Mouse (Mus musculus): ENCODE data around the gene Fgg. TPM values are rescaled to one million over a fixed set of nuclear protein-coding genes. Genes with fewer than 3 reads are reported as not detected.
A peak's percentile ranks its signal among the peaks of the same experiment; 100 is the strongest.

The Fgg gene
- not detected in 2 replicates for polyA plus RNA-seq (2012; rRNA removed)

- Histone ChIP-seq H3K27ac (ENCODE audit: insufficient read depth, low read length) (no peak within 1 kb of the TSS), H3K4me3 (ENCODE audit: insufficient read depth, low read length) (no peak within 1 kb of the TSS), H3K4me1 (ENCODE audit: control insufficient read depth, insufficient read depth, low read length) (no peaks in the 10 kb centered on the region)
- TF ChIP-seq POLR2A (IDR thresholded peaks at IDR 0.05; ENCODE audit: extremely low read depth, insufficient read depth, low read length), result no peak
- no peak for TF ChIP-seq CTCF (IDR thresholded peaks at IDR 0.05; ENCODE audit: extremely low read depth, insufficient read depth, low read length)
Observed at GRCm38 (mm10) chr3:83007557-83007956, at the start of gene Fgg. Gene Fgg, plus strand, starts transcription at chr3:83007724.

GRCm38 (mm10) chr3:82971046-82971445 is 36.5 kb upstream of the Fgg start:
- no peak overlapping the region for H3K4me3 ChIP-seq (ENCODE audit: insufficient read depth, low read length)
- no peak overlapping the region for H3K27ac ChIP-seq (ENCODE audit: insufficient read depth, low read length)
- TF ChIP-seq CTCF (IDR thresholded peaks at IDR 0.05; ENCODE audit: extremely low read depth, insufficient read depth, low read length) (no peak), POLR2A (IDR thresholded peaks at IDR 0.05; ENCODE audit: extremely low read depth, insufficient read depth, low read length) (no peak)
- H3K4me1 ChIP-seq (ENCODE audit: control insufficient read depth, insufficient read depth, low read length), result no peaks in the 10 kb centered on the region

- TF ChIP-seq POLR2A (IDR thresholded peaks at IDR 0.05; ENCODE audit: extremely low read depth, insufficient read depth, low read length) (no peak), CTCF (IDR thresholded peaks at IDR 0.05; ENCODE audit: extremely low read depth, insufficient read depth, low read length) (no peak)
- Histone ChIP-seq H3K4me3 (ENCODE audit: insufficient read depth, low read length) (no peak overlapping the region), H3K4me1 (ENCODE audit: control insufficient read depth, insufficient read depth, low read length) (no peaks in the 10 kb centered on the region; the same call in 1 of the 2 replicates), H3K27ac (ENCODE audit: insufficient read depth, low read length) (no peak overlapping the region)
Observed at GRCm38 (mm10) chr3:82980818-82981217, 26.7 kb upstream of the Fgg start.

GRCm38 (mm10) chr3:82981861-82982260 is 25.7 kb upstream of the Fgg start:
- Histone ChIP-seq H3K27ac (ENCODE audit: insufficient read depth, low read length) (no peak overlapping the region), H3K4me3 (ENCODE audit: insufficient read depth, low read length) (no peak overlapping the region), H3K4me1 (ENCODE audit: control insufficient read depth, insufficient read depth, low read length) (no peaks in the 10 kb centered on the region; the same call in 1 of the 2 replicates)
- no peak for TF ChIP-seq POLR2A (IDR thresholded peaks at IDR 0.05; ENCODE audit: extremely low read depth, insufficient read depth, low read length)
- TF ChIP-seq CTCF (IDR thresholded peaks at IDR 0.05; ENCODE audit: extremely low read depth, insufficient read depth, low read length), result no peak

GRCm38 (mm10) chr3:82984840-82985239 is 22.7 kb upstream of the Fgg start:
- Histone ChIP-seq H3K4me1 (ENCODE audit: control insufficient read depth, insufficient read depth, low read length) (no peaks in the 10 kb centered on the region; the same call in 1 of the 2 replicates), H3K27ac (ENCODE audit: insufficient read depth, low read length) (no peak overlapping the region), H3K4me3 (ENCODE audit: insufficient read depth, low read length) (no peak overlapping the region)
- TF ChIP-seq CTCF (IDR thresholded peaks at IDR 0.05; ENCODE audit: extremely low read depth, insufficient read depth, low read length), result no peak
- no peak for TF ChIP-seq POLR2A (IDR thresholded peaks at IDR 0.05; ENCODE audit: extremely low read depth, insufficient read depth, low read length)

- Histone ChIP-seq H3K4me3 (ENCODE audit: insufficient read depth, low read length) (no peak overlapping the region), H3K4me1 (ENCODE audit: control insufficient read depth, insufficient read depth, low read length) (no peaks in the 10 kb centered on the region), H3K27ac (ENCODE audit: insufficient read depth, low read length) (no peak overlapping the region)
- no peak for TF ChIP-seq CTCF (IDR thresholded peaks at IDR 0.05; ENCODE audit: extremely low read depth, insufficient read depth, low read length)
- no peak for TF ChIP-seq POLR2A (IDR thresholded peaks at IDR 0.05; ENCODE audit: extremely low read depth, insufficient read depth, low read length)
Observed at GRCm38 (mm10) chr3:82991963-82992362, 15.6 kb upstream of the Fgg start.

- no peak overlapping the region for H3K4me3 ChIP-seq (ENCODE audit: insufficient read depth, low read length)
- H3K27ac ChIP-seq (ENCODE audit: insufficient read depth, low read length), result no peak overlapping the region
- no peak for TF ChIP-seq POLR2A (IDR thresholded peaks at IDR 0.05; ENCODE audit: extremely low read depth, insufficient read depth, low read length)
- H3K4me1 ChIP-seq (ENCODE audit: control insufficient read depth, insufficient read depth, low read length), result no peaks in the 10 kb centered on the region
Observed at GRCm38 (mm10) chr3:82992956-82993355, 14.6 kb upstream of the Fgg start.

GRCm38 (mm10) chr3:82995368-82995767 is 12.2 kb upstream of the Fgg start:
- Histone ChIP-seq H3K27ac (ENCODE audit: insufficient read depth, low read length) (no peak overlapping the region), H3K4me3 (ENCODE audit: insufficient read depth, low read length) (no peak overlapping the region), H3K4me1 (ENCODE audit: control insufficient read depth, insufficient read depth, low read length) (no peaks in the 10 kb centered on the region)
- no peak for TF ChIP-seq CTCF (IDR thresholded peaks at IDR 0.05; ENCODE audit: extremely low read depth, insufficient read depth, low read length)
- TF ChIP-seq POLR2A (IDR thresholded peaks at IDR 0.05; ENCODE audit: extremely low read depth, insufficient read depth, low read length), result no peak

- Histone ChIP-seq H3K4me3 (ENCODE audit: insufficient read depth, low read length) (no peak overlapping the region), H3K27ac (ENCODE audit: insufficient read depth, low read length) (no peak overlapping the region), H3K4me1 (ENCODE audit: control insufficient read depth, insufficient read depth, low read length) (no peaks in the 10 kb centered on the region)
- TF ChIP-seq CTCF (IDR thresholded peaks at IDR 0.05; ENCODE audit: extremely low read depth, insufficient read depth, low read length), result no peak
- TF ChIP-seq POLR2A (IDR thresholded peaks at IDR 0.05; ENCODE audit: extremely low read depth, insufficient read depth, low read length), result no peak
Observed at GRCm38 (mm10) chr3:82996656-82997055, 10.9 kb upstream of the Fgg start.

- Histone ChIP-seq H3K27ac (ENCODE audit: insufficient read depth, low read length) (no peak overlapping the region), H3K4me1 (ENCODE audit: control insufficient read depth, insufficient read depth, low read length) (no peaks in the 10 kb centered on the region), H3K4me3 (ENCODE audit: insufficient read depth, low read length) (no peak overlapping the region)
- peak; percentile 32; the same call in 1 of the 2 replicates for TF ChIP-seq CTCF (IDR thresholded peaks at IDR 0.05; ENCODE audit: extremely low read depth, insufficient read depth, low read length)
- TF ChIP-seq POLR2A (IDR thresholded peaks at IDR 0.05; ENCODE audit: extremely low read depth, insufficient read depth, low read length), result no peak
Observed at GRCm38 (mm10) chr3:82998772-82999463, 8.6 kb upstream of the Fgg start.

Measured in cortical plate, adult 2 months (tissue).